Mouse (Mus musculus) hindbrain, embryonic 16.5 days (tissue): ENCODE data around the gene Shank2. TPM values are rescaled to one million over a fixed set of nuclear protein-coding genes. Genes with fewer than 3 reads are reported as not detected.

ENCODE experiments used
- ATAC-seq: fragments of 200-750 bp; cut with Nextera tagmentation; 2 replicates; pipeline ENCODE4 v1.8.0; 2017; ENCODE audit warnings: moderate TSS enrichment, moderate library complexity
- H3K27ac ChIP-seq: fragments of 300-500 bp; sonication (generic); 2 replicates; pipeline ENCODE4 v1.5.1; 2014; ENCODE audit warnings: low read depth, mild to moderate bottlenecking, control low read depth, low read length, moderate library complexity
- H3K27me3 ChIP-seq: fragments of 300-500 bp; sonication (generic); replicated peaks from 2 replicates; pipeline ENCODE4 v1.6.1; 2014; ENCODE audit warnings: low read length; ENCODE audit not compliant: control insufficient read depth, insufficient read depth
- H3K36me3 ChIP-seq: fragments of 300-500 bp; sonication (generic); 2 replicates; pipeline ENCODE4 v1.6.1; 2014; ENCODE audit warnings: mild to moderate bottlenecking, low read length, moderate library complexity, mixed read lengths; ENCODE audit not compliant: control insufficient read depth, insufficient read depth
- H3K4me1 ChIP-seq: fragments of 300-500 bp; sonication (generic); 2 replicates; pipeline ENCODE4 v1.6.1; 2014; ENCODE audit warnings: low read depth, low read length; ENCODE audit not compliant: control insufficient read depth, insufficient read depth
- H3K4me2 ChIP-seq: fragments of 300-500 bp; sonication (generic); 2 replicates; pipeline ENCODE4 v1.6.1; 2014; ENCODE audit warnings: mild to moderate bottlenecking, low read length, control low read depth, moderate library complexity
- H3K4me3 ChIP-seq: fragments of 300-500 bp; sonication (generic); 2 replicates; pipeline ENCODE4 v1.5.1; 2014; ENCODE audit warnings: mild to moderate bottlenecking, low read length, control low read depth, moderate library complexity
- H3K9ac ChIP-seq: fragments of 300-500 bp; sonication (generic); 2 replicates; pipeline ENCODE4 v1.6.1; 2014; ENCODE audit warnings: low read depth, mild to moderate bottlenecking, control low read depth, low read length, moderate library complexity
- H3K9me3 ChIP-seq: fragments of 300-500 bp; sonication (generic); 2 replicates; pipeline ENCODE4 v1.6.1; 2014; ENCODE audit warnings: mild to moderate bottlenecking, low read length, moderate library complexity; ENCODE audit not compliant: control insufficient read depth
- WGBS: fragments of 180-500 bp; shearing (Covaris S2); extraction: QIAGEN DNeasy Blood & Tissue Kit; methylation state at CpG from one replicate; pipeline ENCODE4 v1.1.7; 2014; 5-methylcytosine and 5-hydroxymethylcytosine counted together
- polyA plus RNA-seq: library from polyadenylated mRNA; unstranded; fragments of >200 nt; fragmentation: Nextera tagmentation; extraction: Ambion mirVana; gene quantifications from 2 replicates; pipeline ENCODE4 v1.2.1, GENCODE M21; 2015

The Shank2 gene
- polyA plus RNA-seq, 1 experiment from 2014 or later, result 9.0 TPM

DNA sequence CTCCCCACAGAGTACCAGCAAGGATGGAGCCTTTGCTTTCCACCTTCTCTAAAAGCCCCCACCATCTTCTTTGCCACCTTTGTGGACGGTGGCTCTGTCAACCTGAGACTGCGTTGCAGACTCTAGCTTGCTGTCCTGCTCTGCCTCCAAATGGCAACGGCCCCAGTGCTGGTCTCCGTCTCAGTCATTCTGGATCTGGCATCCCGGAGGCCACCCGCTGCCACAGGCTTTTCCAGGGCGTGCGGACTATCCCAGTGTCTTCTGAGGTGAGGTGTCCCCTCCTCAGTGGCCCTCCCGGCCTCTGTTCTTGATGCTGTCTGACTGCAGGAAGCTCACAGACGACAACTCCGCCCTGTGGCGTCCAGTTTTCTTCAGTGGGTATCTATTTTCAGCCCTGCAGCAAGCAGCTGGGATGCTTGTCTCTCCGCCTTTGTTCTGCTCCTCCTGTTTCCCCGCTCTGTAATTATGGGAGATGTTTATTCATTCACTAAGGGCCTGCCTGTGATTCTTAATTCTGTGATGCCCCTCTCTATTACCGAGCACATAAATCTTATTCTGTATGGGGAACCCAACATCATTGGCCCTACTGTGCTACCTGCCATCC, 159.0 kb downstream of the Shank2 start:
- no peak for ATAC-seq
- 70% methylated on average over 15 of the region's 15 CpGs for WGBS
- no peak overlapping the region for H3K4me2 ChIP-seq
- H3K36me3 ChIP-seq, result no peaks in the 10 kb centered on the region
- H3K9ac ChIP-seq, result no peak overlapping the region
- H3K4me3 ChIP-seq, result no peak overlapping the region
- no peaks in the 10 kb centered on the region for H3K4me1 ChIP-seq
- H3K27me3 ChIP-seq, result no peaks in the 10 kb centered on the region
- no peaks in the 10 kb centered on the region for H3K9me3 ChIP-seq
- no peak overlapping the region for H3K27ac ChIP-seq

DNA sequence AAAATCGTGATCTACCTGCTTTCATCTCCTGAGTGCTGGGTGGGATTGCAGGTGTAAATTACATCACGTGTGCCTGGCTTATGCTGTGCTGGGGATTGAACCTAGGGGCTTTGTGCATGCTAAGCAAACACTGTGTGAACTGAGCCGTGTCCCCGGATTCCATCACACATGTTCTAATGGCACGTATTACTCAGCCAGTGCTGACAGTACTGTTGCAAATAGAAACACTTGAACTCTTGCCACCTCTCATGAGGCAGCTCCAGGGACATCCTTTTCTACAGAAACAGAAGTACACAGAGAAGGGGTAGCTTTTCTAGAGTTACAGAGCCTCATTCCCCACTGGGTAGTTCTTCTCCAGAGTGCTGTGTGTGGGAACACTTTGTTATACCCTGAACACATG, 168.5 kb downstream of the Shank2 start:
- Histone ChIP-seq H3K4me1 (peaks cover 10% of the 10 kb centered on the region), H3K36me3 (no peaks in the 10 kb centered on the region), H3K27me3 (no peaks in the 10 kb centered on the region), H3K4me2 (no peak overlapping the region), H3K27ac (no peak overlapping the region), H3K9ac (no peak overlapping the region), H3K9me3 (no peaks in the 10 kb centered on the region), H3K4me3 (no peak overlapping the region)
- no peak for ATAC-seq
- 66% methylated on average over 5 of the region's 5 CpGs for WGBS

DNA sequence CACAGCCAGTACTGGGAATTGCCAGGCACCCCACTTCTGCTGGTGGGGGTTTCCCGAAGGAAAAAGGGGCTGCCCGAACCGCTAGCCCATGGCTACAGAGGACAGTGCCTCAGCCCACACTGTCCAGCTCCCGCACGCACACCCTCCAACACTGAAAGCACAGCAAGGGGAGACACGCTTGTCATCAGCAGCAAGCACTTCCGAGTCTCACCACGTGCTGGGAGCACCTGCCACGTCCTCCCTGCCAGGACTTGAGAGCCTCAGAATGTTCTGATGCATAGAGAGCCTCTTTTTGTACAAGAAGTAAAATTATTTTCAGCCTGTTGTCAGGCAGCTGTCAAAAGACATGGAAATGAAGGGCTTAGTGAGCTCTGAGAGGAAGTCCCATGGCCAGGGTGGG, 169.0 kb downstream of the Shank2 start:
- Histone ChIP-seq H3K36me3 (no peaks in the 10 kb centered on the region), H3K27me3 (no peaks in the 10 kb centered on the region), H3K9ac (no peak overlapping the region), H3K4me1 (peaks cover 10% of the 10 kb centered on the region), H3K4me2 (no peak overlapping the region), H3K27ac (no peak overlapping the region), H3K9me3 (no peaks in the 10 kb centered on the region), H3K4me3 (no peak overlapping the region)
- ATAC-seq, result no peak
- 76% methylated on average over 9 of the region's 9 CpGs for WGBS

DNA sequence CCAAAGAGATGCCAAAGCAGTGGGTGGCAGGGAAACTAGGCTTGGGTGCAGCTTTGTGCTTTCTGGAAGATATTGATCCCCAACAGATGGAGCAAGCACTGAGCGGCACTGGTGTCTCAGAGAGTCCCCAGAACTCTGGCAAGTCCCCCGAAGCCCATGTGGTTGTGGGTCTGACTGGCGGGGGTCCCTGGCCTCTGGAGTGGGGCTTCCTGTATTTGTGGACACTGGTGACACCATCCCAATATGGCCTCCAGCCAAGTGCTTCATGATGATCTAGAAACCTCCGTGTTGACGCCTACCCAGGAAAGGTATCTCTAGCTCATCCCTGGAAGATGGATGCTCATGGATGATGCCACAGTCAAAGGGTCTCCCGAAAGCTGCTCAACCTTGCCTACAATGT, 172.1 kb downstream of the Shank2 start:
- Histone ChIP-seq H3K36me3 (no peaks in the 10 kb centered on the region), H3K4me2 (no peak overlapping the region), H3K9ac (no peak overlapping the region), H3K27ac (no peak overlapping the region), H3K9me3 (no peaks in the 10 kb centered on the region), H3K4me3 (no peak overlapping the region), H3K27me3 (no peaks in the 10 kb centered on the region), H3K4me1 (peaks cover 24% of the 10 kb centered on the region)
- ATAC-seq, result no peak
- WGBS, result 91% methylated on average over 6 of the region's 6 CpGs

DNA sequence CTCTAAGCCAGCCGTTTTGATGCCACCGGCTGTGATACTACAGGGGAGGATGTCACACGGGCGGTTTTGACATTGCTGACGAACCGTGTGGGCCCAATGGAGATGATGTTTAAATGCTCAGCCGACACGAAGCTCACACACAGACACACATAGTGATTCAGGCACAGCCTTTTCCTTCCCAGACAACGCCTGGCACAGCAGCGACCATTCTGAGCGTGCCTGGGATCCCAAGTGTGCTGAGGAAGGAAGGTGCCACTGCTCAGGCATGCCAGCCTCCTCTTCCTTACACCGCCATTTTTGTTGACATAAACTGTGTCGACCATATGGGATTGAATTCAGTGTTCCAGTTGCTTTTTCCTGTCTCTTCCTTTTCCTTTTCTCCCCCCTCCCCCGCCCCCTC, 172.6 kb downstream of the Shank2 start:
- Histone ChIP-seq H3K27ac (0 out of 2 replicates have a peak overlapping the region, but pooled peaks have one; percentile 4), H3K9me3 (no peaks in the 10 kb centered on the region), H3K4me1 (peaks cover 24% of the 10 kb centered on the region), H3K36me3 (no peaks in the 10 kb centered on the region), H3K9ac (no peak overlapping the region), H3K4me3 (no peak overlapping the region), H3K4me2 (no peak overlapping the region), H3K27me3 (no peaks in the 10 kb centered on the region)
- no peak for ATAC-seq
- 64% methylated on average over 14 of the region's 14 CpGs for whole genome bisulfite sequencing

DNA sequence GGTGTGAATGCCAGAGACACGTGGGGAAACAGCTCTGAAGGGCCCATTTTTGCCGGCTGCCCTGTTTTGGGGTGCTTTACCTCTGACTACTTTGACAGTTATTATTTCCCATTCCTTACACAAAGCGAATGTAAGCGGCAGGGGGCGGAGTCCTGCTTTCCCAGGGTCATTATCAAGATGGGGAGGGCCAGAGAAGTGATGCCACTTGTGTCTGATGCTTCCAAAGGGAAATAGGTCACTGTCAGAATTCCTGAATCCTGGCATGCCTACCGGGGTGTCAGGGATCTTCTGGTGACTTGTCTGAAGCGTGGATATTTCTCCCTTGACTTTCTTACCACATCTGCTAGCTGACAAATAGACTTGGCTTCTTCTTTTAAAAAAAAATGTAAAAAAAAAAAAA, 173.3 kb downstream of the Shank2 start:
- H3K27me3 ChIP-seq, result no peaks in the 10 kb centered on the region
- peak overlapping the region; percentile 54 for H3K4me3 ChIP-seq
- no peaks in the 10 kb centered on the region for H3K36me3 ChIP-seq
- peaks cover 24% of the 10 kb centered on the region for H3K4me1 ChIP-seq
- peak overlapping the region; percentile 76 for H3K4me2 ChIP-seq
- 0 out of 2 replicates have a peak, but pooled peaks have one; percentile 22 for ATAC-seq
- H3K9ac ChIP-seq, result peak overlapping the region; percentile 78
- H3K27ac ChIP-seq, result peak overlapping the region; percentile 89
- WGBS, result 13% methylated on average over 7 of the region's 7 CpGs
- no peaks in the 10 kb centered on the region for H3K9me3 ChIP-seq

DNA sequence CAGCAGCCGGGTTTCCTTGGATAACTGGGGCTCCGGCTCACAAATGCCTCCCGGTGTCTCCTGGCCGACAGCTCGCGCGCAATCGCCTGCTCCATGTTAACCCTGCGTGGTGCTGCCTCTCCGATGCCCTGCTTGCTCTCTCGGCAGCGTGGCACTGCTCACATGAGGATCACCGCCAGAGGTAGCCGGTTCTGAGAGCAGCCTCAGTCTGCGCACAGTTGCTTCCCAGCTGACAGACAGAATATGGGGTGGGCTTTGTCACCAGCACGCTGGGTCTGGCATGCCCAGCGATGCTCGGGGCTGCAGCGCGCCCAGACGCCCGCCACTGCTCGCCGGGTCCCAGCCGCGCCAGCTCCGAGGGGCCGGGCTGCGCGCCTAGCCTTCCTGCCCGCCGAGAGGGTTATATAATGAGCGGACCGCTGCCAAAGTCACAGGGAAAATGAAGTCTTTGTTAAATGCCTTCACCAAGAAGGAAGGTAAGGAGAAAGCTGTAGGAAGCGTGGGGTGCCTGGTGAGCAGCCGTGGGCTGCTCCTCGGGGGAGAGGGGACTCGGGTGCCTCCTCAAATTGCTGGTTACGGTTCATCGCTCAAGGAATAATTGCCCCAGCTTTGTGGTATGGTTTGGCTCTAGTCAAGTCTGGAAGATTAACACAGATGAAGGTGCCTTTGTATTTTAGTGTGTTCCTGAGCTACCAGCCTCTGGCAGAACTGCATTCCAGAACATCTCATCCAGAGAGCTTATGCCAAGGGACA, 173.9 kb downstream of the Shank2 start:
- Histone ChIP-seq H3K9ac (peak overlapping the region; percentile 78), H3K9me3 (no peaks in the 10 kb centered on the region), H3K27me3 (no peaks in the 10 kb centered on the region), H3K27ac (peak overlapping the region; percentile 89), H3K4me1 (peaks cover 24% of the 10 kb centered on the region), H3K4me2 (peak overlapping the region; percentile 76), H3K36me3 (no peaks in the 10 kb centered on the region), H3K4me3 (peak overlapping the region; percentile 54)
- WGBS, result 2% methylated on average over 40 of the region's 40 CpGs
- peak; percentile 78 for ATAC-seq

DNA sequence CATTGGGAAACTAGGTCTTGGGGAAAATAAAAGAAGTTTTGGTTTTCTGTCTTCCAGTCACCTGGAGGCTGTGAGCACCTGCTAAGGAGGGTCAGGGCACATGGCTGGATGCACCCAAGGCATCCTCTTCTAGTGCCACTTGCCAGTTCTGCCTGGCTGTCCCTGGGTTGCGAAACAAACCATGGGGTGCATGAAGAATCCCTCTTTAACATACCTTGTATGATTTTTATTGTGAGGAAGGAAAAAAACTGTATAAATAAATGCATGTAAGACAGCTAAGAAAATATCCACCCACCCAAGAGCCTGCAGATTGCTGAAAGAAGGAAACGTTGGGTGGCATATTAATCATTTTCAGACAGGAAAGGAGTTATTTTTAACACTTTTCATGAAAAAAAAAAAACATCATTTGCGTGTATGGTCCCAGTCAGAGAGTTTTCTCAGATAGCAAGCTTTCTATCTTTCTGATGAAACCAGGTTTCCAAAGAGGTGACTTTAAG, 174.6 kb downstream of the Shank2 start:
- Histone ChIP-seq H3K9me3 (no peaks in the 10 kb centered on the region), H3K36me3 (no peaks in the 10 kb centered on the region), H3K4me2 (peak overlapping the region; percentile 76), H3K4me3 (peak overlapping the region; percentile 54), H3K27ac (peak overlapping the region; percentile 89), H3K27me3 (no peaks in the 10 kb centered on the region), H3K4me1 (peaks cover 24% of the 10 kb centered on the region), H3K9ac (peak overlapping the region; percentile 78)
- ATAC-seq, result no peak
- WGBS, result 53% methylated on average over 3 of the region's 3 CpGs

DNA sequence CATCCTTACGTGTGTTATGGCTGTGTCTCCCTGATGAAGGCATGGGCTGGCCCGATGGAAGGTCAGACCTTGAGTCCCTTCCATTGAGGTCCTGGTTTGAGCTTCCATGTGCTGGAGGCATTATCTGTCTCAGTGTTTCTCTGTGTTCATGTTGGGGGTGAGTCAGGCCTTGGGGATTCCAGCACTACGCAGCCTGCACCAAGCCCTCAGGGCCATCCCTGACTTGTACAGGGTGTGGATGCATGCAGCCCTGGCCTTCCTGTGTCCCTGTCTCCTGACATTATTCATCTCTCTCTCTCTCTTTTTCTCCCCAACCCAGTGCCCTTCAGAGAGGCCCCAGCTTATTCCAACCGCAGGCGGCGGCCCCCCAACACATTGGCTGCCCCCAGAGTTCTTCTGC, 177.7 kb downstream of the Shank2 start:
- whole genome bisulfite sequencing, result 95% methylated on average over 6 of the region's 6 CpGs
- Histone ChIP-seq H3K9ac (no peak overlapping the region), H3K4me1 (peaks cover 22% of the 10 kb centered on the region), H3K27ac (no peak overlapping the region), H3K4me2 (no peak overlapping the region), H3K27me3 (no peaks in the 10 kb centered on the region), H3K9me3 (no peaks in the 10 kb centered on the region), H3K4me3 (no peak overlapping the region), H3K36me3 (no peaks in the 10 kb centered on the region; the same call in 1 of the 2 replicates)
- no peak for ATAC-seq
